Mouse (Mus musculus): ENCODE results near the gene Med22. TPM values are rescaled to one million over a fixed set of nuclear protein-coding genes. Genes with fewer than 3 reads are reported as not detected.

Med22 gene
- total RNA-seq (2023): 10 to 100 TPM; 22.3 to 25.3 TPM

DNA sequence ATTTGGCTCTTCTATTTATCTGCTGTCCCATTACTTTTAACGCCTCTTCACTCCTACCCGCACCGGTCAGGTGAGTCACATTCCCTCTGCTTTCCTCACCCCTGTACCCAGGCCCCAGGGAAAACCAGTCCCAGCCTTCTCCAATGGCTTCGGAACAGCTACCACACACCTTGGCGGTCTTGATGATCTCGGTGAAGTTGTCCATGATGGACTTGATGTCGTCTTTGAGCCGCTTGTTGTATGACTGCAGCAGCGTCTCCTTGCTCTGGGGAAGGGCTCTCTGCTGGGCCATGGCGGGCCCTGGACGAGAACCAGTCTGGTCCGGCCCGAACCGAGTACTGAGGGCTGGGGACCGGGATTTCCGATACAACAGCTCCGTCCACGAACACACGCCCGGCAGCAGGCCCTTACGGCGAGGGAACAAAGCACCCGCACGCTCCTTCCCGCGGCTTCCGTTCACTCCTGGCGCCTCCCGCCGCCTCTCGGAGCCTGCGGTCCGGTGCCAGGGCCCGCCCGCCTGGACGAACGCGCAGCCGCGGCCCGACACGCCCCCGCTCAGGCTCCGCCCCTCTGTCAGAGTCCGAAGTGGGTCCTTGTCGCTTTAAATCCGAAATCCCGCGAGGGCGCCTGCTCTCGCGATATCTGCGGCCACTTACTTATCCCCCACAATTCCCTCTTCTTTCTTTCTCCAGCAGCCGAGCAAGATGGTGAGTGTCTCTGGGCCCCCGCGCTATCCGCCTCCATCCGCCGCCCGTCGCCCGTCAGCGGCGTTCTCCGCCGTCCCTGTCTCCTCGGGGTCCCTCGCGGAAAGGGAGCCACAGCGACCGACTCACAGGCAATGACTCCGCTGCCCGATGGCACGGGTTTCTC is at the start of gene Med22, which contains the start of gene Rpl7a:
Gene Med22, minus strand, starts transcription at position 554 of the 870 bp plus-strand sequence.
Gene Rpl7a, plus strand, starts transcription at position 641 of the 870 bp plus-strand sequence.

GRCm38 (mm10) chr2:26933304-26934055 is 23.0 kb upstream of the Med22 start, which contains the start of the genes Surf4 and Stkld1:
Surf4 (minus strand) TSS chr2:26933928.
Stkld1 (plus strand) TSS chr2:26934047.

GRCm38 (mm10) chr2:26915927-26916728 is 5.7 kb upstream of the Med22 start, which contains the start of the genes Surf2 and Surf1:
Surf2 (plus strand) TSS chr2:26916367.
Surf1 (minus strand) TSS chr2:26916530.

GRCm38 (mm10) chr2:26902467-26903220 is 7.8 kb downstream of the Med22 start, which contains the start of gene Surf6:
Surf6 (minus strand) TSS chr2:26902879.

DNA sequence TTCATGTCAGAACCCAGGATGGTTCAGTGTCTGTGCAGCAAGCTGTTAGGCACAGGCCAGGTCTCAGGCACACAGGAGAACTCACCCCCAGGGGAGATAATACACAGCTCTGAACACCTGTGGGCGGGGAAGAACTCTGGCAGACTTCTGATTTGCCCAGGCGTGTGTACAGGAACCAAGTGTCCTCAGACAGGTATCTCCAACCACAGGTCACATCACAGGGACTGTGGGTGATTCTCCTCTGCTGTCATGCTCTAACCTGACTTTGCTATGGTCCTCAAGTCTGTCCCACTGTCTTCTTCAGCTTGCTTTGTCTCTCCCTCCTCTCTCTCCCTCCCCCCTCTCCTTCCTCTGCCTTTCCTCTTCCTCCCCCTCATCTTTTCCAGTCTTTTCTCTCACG is 45.6 kb downstream of the Med22 start, which contains the start of gene Abo:
Gene Abo, minus strand, starts transcription at position 101 of the 400 bp plus-strand sequence.

Other genes with a start within 250 kb of the Med22 start
- gene Lcn4, start 239.4 kb downstream of the Med22 start, total RNA-seq (2023): under 1 TPM in 1 of 2 experiments, not detected in 1; 0.64 TPM
- not detected for gene Abo, start 45.7 kb downstream of the Med22 start, total RNA-seq (2023)
- gene Surf6, start 7.8 kb downstream of the Med22 start, total RNA-seq (2023): 10 to 100 TPM; 15.8 to 19.1 TPM
- 100 to 1,000 TPM; 351 to 391 TPM for gene Rpl7a, start 87 bp upstream of the Med22 start, total RNA-seq (2023)
- gene Surf2, start 5.7 kb upstream of the Med22 start, total RNA-seq (2023): 10 to 100 TPM; 12.3 to 15.2 TPM
- gene Surf1, start 5.9 kb upstream of the Med22 start, total RNA-seq (2023): 10 to 100 TPM; 44.7 to 49.2 TPM
- gene Surf4, start 23.3 kb upstream of the Med22 start, total RNA-seq (2023): 100 to 1,000 TPM in 1 of 2 experiments, 10 to 100 TPM in 1; 93.0 to 109 TPM
- gene Stkld1, start 23.4 kb upstream of the Med22 start, total RNA-seq (2023): not detected
- 10 to 100 TPM; 23.1 to 23.8 TPM for gene Rexo4, start 53.7 kb upstream of the Med22 start, total RNA-seq (2023)
- gene Adamts13, start 62.7 kb upstream of the Med22 start, total RNA-seq (2023): not detected
- gene Cacfd1, start 99.2 kb upstream of the Med22 start, total RNA-seq (2023): 10 to 100 TPM in 1 of 2 experiments, 1 to 10 TPM in 1; 9.1 to 15.3 TPM
- gene Slc2a6, start 117.3 kb upstream of the Med22 start, total RNA-seq (2023): 10 to 100 TPM; 78.7 to 96.5 TPM
- gene Mymk, start 161.5 kb upstream of the Med22 start, total RNA-seq (2023): not detected
- not detected for gene Adamtsl2, start 168.7 kb upstream of the Med22 start, total RNA-seq (2023)
- not detected for gene Fam163b, start 231.8 kb upstream of the Med22 start, total RNA-seq (2023)